Mouse (Mus musculus) bone marrow, adult 2 months (tissue): ENCODE data around the gene Zic2.

Source experiments
- CTCF ChIP-seq: fragments of 200-500 bp; IDR thresholded peaks from 2 replicates; pipeline ENCODE4 v1.5.1; 2011; ENCODE audit warnings: low read length, control low read depth; ENCODE audit not compliant: control insufficient read depth, insufficient read depth
- POLR2A ChIP-seq: fragments of 200-500 bp; IDR thresholded peaks from 2 replicates; pipeline ENCODE4 v1.6.1; 2011; ENCODE audit warnings: low read depth, mild to moderate bottlenecking, control low read depth, low read length, borderline replicate concordance; ENCODE audit not compliant: control insufficient read depth

- TF ChIP-seq CTCF (no peak), POLR2A (no peak)
Measured at GRCm38 (mm10) chr14:122461500-122461899, 13.7 kb upstream of the Zic2 start.
